Mouse (Mus musculus) MEL (cell line): ENCODE measurements around the gene Apba2. TPM values are rescaled to one million over a fixed set of nuclear protein-coding genes. Genes with fewer than 3 reads are reported as not detected.

Source experiments
- DNase-seq: peaks from one replicate; pipeline ENCODE4 v3.0.0; 2011; ENCODE audit warnings: low read depth, low spot score
- H3K27ac ChIP-seq: 2 replicates; pipeline ENCODE4 v1.5.1; 2012; ENCODE audit warnings: low read depth, mild to moderate bottlenecking, control low read depth, low read length, moderate library complexity; ENCODE audit not compliant: control insufficient read depth
- H3K27me3 ChIP-seq, 2 experiments: fragments of 150-350 bp in 1 of 2; sonication (generic) in 1 of 2; 2 replicates each; pipeline ENCODE4 v1.6.1; 2012; ENCODE audit warnings: low read length in 2 of 2, mild to moderate bottlenecking in 2 of 2, improper control_type of control experiment in 1 of 2, moderate library complexity in 1 of 2; ENCODE audit not compliant: insufficient read depth in 2 of 2, control insufficient read depth in 1 of 2
- H3K36me3 ChIP-seq, 2 experiments: 2 replicates each; pipeline ENCODE4 v1.6.1; 2012 to 2014; ENCODE audit warnings: low read length in 2 of 2, improper control_type of control experiment in 1 of 2, inconsistent platforms in 1 of 2, mild to moderate bottlenecking in 1 of 2; ENCODE audit not compliant: insufficient read depth in 2 of 2, control insufficient read depth in 1 of 2
- H3K4me1 ChIP-seq, 2 experiments: fragments of 150-350 bp in 1 of 2; sonication (generic) in 1 of 2; 2 replicates each; pipeline ENCODE4 v1.6.1; 2012; ENCODE audit warnings: low read length in 2 of 2, improper control_type of control experiment in 1 of 2, mild to moderate bottlenecking in 1 of 2; ENCODE audit not compliant: insufficient read depth in 2 of 2, control insufficient read depth in 1 of 2
- H3K4me3 ChIP-seq, 2 experiments: fragments of 150-350 bp in 1 of 2; sonication (generic) in 1 of 2; 2 replicates each; pipeline ENCODE4 v1.5.1; 2012; ENCODE audit warnings: low read depth in 2 of 2, low read length in 2 of 2, mild to moderate bottlenecking in 2 of 2, moderate library complexity in 2 of 2, control low read depth in 1 of 2, improper control_type of control experiment in 1 of 2; ENCODE audit not compliant: control insufficient read depth in 1 of 2, insufficient read depth in 1 of 2
- H3K79me2 ChIP-seq: 2 replicates; pipeline ENCODE4 v1.6.1; 2012; ENCODE audit warnings: mild to moderate bottlenecking, low read length, moderate library complexity; ENCODE audit not compliant: control insufficient read depth, poor library complexity, insufficient read depth
- H3K9ac ChIP-seq: 2 replicates; pipeline ENCODE4 v1.6.1; 2012; ENCODE audit warnings: low read depth, mild to moderate bottlenecking, control low read depth, low read length, moderate library complexity; ENCODE audit not compliant: control insufficient read depth, poor library complexity, severe bottlenecking
- H3K9me3 ChIP-seq: fragments of 150-350 bp; sonication (generic); replicated peaks from 2 replicates; pipeline ENCODE4 v1.6.1; 2012; ENCODE audit warnings: mild to moderate bottlenecking, low read length, improper control_type of control experiment, moderate library complexity; ENCODE audit not compliant: insufficient read depth
- CHD1 ChIP-seq: IDR thresholded peaks from 2 replicates; pipeline ENCODE4 v1.6.1; 2012; ENCODE audit warnings: low read depth, mild to moderate bottlenecking, inconsistent platforms, low read length, improper control_type of control experiment
- CHD2 ChIP-seq: IDR thresholded peaks from 2 replicates; pipeline ENCODE4 v1.6.1; 2011; ENCODE audit warnings: low read length, improper control_type of control experiment
- CTCF ChIP-seq, 3 experiments: IDR thresholded peaks in 2 of 3; conservative IDR thresholded peaks in 1 of 3; 2 replicates each; pipeline ENCODE4 v1.5.1; 2011 to 2012; ENCODE audit warnings: low read length in 3 of 3, low read depth in 2 of 3, mild to moderate bottlenecking in 2 of 3, improper control_type of control experiment in 1 of 3, inconsistent platforms in 1 of 3, mixed read lengths in 1 of 3, moderate library complexity in 1 of 3; ENCODE audit not compliant: control insufficient read depth in 1 of 3, insufficient read depth in 1 of 3, poor library complexity in 1 of 3, severe bottlenecking in 1 of 3
- ELF1 ChIP-seq: IDR thresholded peaks from 2 replicates; pipeline ENCODE4 v1.6.1; 2014; ENCODE audit warnings: low read depth, mild to moderate bottlenecking, inconsistent platforms, low read length, improper control_type of control experiment, moderate library complexity
- GABPA ChIP-seq: IDR thresholded peaks from 2 replicates; pipeline ENCODE4 v1.6.1; 2012; ENCODE audit warnings: low read depth, mild to moderate bottlenecking, inconsistent platforms, low read length, improper control_type of control experiment, moderate library complexity
- HCFC1 ChIP-seq: IDR thresholded peaks from 2 replicates; pipeline ENCODE4 v1.6.1; 2012; ENCODE audit warnings: low read depth, mild to moderate bottlenecking, inconsistent platforms, low read length, improper control_type of control experiment, moderate library complexity
- MAFK ChIP-seq: IDR thresholded peaks from 2 replicates; pipeline ENCODE4 v1.6.1; 2011; ENCODE audit warnings: low read depth, mild to moderate bottlenecking, low read length, improper control_type of control experiment, borderline replicate concordance
- MAX ChIP-seq: IDR thresholded peaks from 2 replicates; pipeline ENCODE4 v1.6.1; 2011; ENCODE audit warnings: low read length, improper control_type of control experiment
- MEF2A ChIP-seq: IDR thresholded peaks from 2 replicates; pipeline ENCODE4 v1.6.1; 2014; ENCODE audit warnings: low read depth, mild to moderate bottlenecking, inconsistent platforms, low read length, improper control_type of control experiment; ENCODE audit not compliant: poor library complexity, insufficient replicate concordance, severe bottlenecking; ENCODE audit errors: extremely low read depth
- NELFE ChIP-seq: IDR thresholded peaks from 2 replicates; pipeline ENCODE4 v1.6.1; 2011; ENCODE audit warnings: low read depth, low read length, improper control_type of control experiment
- POLR2A ChIP-seq, 2 experiments: IDR thresholded peaks; 2 replicates each; pipeline ENCODE4 v1.6.1; 2011 to 2012; ENCODE audit warnings: low read length in 2 of 2, mild to moderate bottlenecking in 2 of 2, control low read depth in 1 of 2, improper control_type of control experiment in 1 of 2, low read depth in 1 of 2, moderate library complexity in 1 of 2; ENCODE audit not compliant: control insufficient read depth in 1 of 2, insufficient read depth in 1 of 2, poor library complexity in 1 of 2
- POLR2AphosphoS2 ChIP-seq: IDR thresholded peaks from 2 replicates; pipeline ENCODE4 v1.6.1; 2011; ENCODE audit warnings: low read length, improper control_type of control experiment
- POLR2AphosphoS5 ChIP-seq: IDR thresholded peaks from 2 replicates; pipeline ENCODE4 v1.6.1; 2012; ENCODE audit warnings: low read depth, borderline replicate concordance, mild to moderate bottlenecking, inconsistent platforms, low read length, moderate library complexity, mixed read lengths
- RAD21 ChIP-seq: IDR thresholded peaks from 2 replicates; pipeline ENCODE4 v1.6.1; 2011; ENCODE audit warnings: mild to moderate bottlenecking, low read depth, low read length, improper control_type of control experiment
- SMC3 ChIP-seq: IDR thresholded peaks from 2 replicates; pipeline ENCODE4 v1.6.1; 2011; ENCODE audit warnings: low read depth, low read length, improper control_type of control experiment
- UBTF ChIP-seq: IDR thresholded peaks from 2 replicates; pipeline ENCODE4 v1.6.1; 2012; ENCODE audit warnings: low read depth, mild to moderate bottlenecking, inconsistent platforms, low read length, improper control_type of control experiment, moderate library complexity, borderline replicate concordance; ENCODE audit not compliant: insufficient read depth
- USF2 ChIP-seq, 2 experiments: IDR thresholded peaks; 2 replicates each; pipeline ENCODE4 v1.6.1; 2011 to 2012; ENCODE audit warnings: improper control_type of control experiment in 2 of 2, low read length in 2 of 2, borderline replicate concordance in 1 of 2, inconsistent platforms in 1 of 2, low read depth in 1 of 2, mild to moderate bottlenecking in 1 of 2; ENCODE audit not compliant: insufficient read depth in 1 of 2
- ZC3H11A ChIP-seq: IDR thresholded peaks from 2 replicates; pipeline ENCODE4 v1.6.1; 2012; ENCODE audit warnings: low read depth, mild to moderate bottlenecking, inconsistent platforms, low read length, improper control_type of control experiment
- polyA plus RNA-seq, 2 experiments: library from polyadenylated mRNA; stranded (reverse) in 1 of 2; unstranded in 1 of 2; fragments of >175 nt in 1 of 2; fragments of >200 nt in 1 of 2; gene quantifications; 2 replicates each; pipeline versions ENCODE4 v1.2.1 to v1.2.4; 2012; ENCODE audit warnings: low replicate concordance in 2 of 2, low read depth in 1 of 2; ENCODE audit not compliant: insufficient read length in 2 of 2, insufficient read depth in 1 of 2, missing spikeins in 1 of 2
- total RNA-seq: library from RNA; depleted of rRNA; stranded (reverse); fragments of 300-350 nt; gene quantifications from 2 replicates; pipeline ENCODE4 v1.2.3, GENCODE M21; 2012

The Apba2 gene
- total and polyA plus RNA-seq, 3 experiments = not detected

DNA sequence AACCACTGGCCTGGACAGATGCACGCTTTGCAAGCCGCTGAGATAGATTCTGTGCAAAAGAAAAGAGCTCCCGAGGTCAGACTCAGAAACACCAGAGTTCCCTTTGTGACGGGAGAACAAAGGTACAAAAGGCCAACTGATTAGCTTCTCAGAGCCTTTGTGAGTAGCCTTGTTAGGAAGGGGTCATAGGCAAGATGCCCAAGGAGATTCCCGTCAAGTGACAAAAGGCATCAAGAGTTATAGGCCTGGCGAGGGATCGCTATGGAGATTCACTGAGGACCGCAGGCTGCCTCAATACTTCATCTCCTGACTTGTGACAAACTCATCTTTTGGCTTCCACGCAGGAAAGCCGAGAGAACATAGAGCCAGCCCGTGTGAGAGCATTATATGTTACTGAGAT, 237.6 kb downstream of the Apba2 start:
- Histone ChIP-seq H3K9me3 (no peaks in the 10 kb centered on the region), H3K79me2 (no peaks in the 10 kb centered on the region), H3K27me3 (no peaks in the 10 kb centered on the region), H3K9ac (no peak overlapping the region), H3K4me3 (no peak overlapping the region), H3K27ac (no peak overlapping the region), H3K4me1 (no peaks in the 10 kb centered on the region), H3K36me3 (no peaks in the 10 kb centered on the region)
- no peak for DNase-seq
- no peak for TF ChIP-seq USF2 (IDR thresholded peaks at IDR 0.05; ENCODE audit: borderline replicate concordance in 1 of 2, insufficient read depth in 1 of 2, low read depth in 1 of 2, low read length in 2 of 2)
- TF ChIP-seq HCFC1 = no peak
- no peak for TF ChIP-seq POLR2A (IDR thresholded peaks at IDR 0.05; ENCODE audit: control insufficient read depth in 1 of 2, insufficient read depth in 1 of 2, low read depth in 1 of 2, low read length in 2 of 2, poor library complexity in 1 of 2)
- no peak for TF ChIP-seq UBTF
- TF ChIP-seq GABPA = no peak
- no peak for TF ChIP-seq ZC3H11A
- TF ChIP-seq POLR2AphosphoS2 = no peak
- no peak for TF ChIP-seq MEF2A
- no peak for TF ChIP-seq MAFK
- no peak for TF ChIP-seq CHD1
- no peak for TF ChIP-seq CHD2
- no peak for TF ChIP-seq ELF1
- no peak for TF ChIP-seq POLR2AphosphoS5
- no peak for TF ChIP-seq MAX

DNA sequence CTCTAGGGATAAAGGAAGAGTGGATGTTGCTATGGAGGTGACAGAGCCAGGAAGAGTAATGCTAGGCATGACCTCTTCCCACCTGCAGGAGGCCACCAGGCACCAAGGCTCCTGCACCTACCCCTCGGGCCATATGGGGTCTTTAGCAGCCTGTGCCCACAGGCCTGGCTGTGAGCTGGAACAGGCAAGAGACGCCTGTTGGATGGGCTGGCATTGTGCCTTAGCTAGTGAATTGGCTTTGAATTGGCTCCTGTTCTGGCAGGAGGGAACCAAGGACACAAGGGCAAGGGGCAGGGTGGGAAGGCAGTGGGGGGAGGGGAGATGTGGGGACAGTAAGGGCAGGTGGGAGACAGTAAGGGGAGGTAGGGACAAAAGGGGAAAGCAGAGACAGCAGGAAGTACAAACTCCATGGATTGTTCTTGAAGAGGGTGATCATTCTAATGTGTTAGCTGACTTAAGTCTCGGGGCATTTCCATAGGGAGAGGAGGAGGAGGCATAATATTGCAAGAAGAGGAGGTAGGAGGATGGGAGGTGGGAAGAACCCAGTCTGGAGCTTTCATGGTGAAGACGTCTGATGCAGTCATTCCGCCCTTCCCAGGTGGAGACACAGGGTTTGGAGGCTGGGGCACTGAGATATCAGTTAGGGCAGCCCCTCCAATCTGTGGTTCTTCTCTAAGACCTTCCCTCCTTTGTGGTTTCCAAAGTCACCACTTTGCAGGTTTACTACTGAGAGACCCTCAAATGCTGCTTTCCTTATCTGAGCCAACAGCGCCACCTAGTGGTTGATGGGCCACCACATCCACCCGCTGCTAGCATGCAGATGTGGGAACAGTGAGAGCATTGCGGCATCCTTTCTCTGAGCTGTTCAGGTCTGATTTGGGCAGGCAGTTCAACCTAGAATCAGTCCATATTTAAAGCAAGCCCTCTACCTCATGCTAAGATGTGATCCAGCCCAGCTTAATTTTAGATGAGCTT, 240.1 kb downstream of the Apba2 start:
- peak; percentile 48 to 79 (median 49) for TF ChIP-seq CTCF (IDR thresholded peaks at IDR 0.05 in 2 of 3, conservative IDR thresholded peaks at IDR 0.05 in 1 of 3; ENCODE audit: control insufficient read depth in 1 of 3, insufficient read depth in 1 of 3, low read depth in 2 of 3, low read length in 3 of 3, poor library complexity in 1 of 3, severe bottlenecking in 1 of 3)
- TF ChIP-seq POLR2A (IDR thresholded peaks at IDR 0.05; ENCODE audit: control insufficient read depth in 1 of 2, insufficient read depth in 1 of 2, low read depth in 1 of 2, low read length in 2 of 2, poor library complexity in 1 of 2) = no peak
- no peak for TF ChIP-seq NELFE
- 0 out of 2 replicates have a peak, but pooled peaks have one; percentile 10 for TF ChIP-seq ZC3H11A
- peak; percentile 28 for TF ChIP-seq SMC3
- peak; percentile 52 for TF ChIP-seq RAD21
- Histone ChIP-seq H3K36me3 (no peaks in the 10 kb centered on the region), H3K27ac (no peak overlapping the region), H3K9me3 (no peaks in the 10 kb centered on the region), H3K4me3 (no peak overlapping the region), H3K4me1 (no peaks in the 10 kb centered on the region), H3K79me2 (no peaks in the 10 kb centered on the region), H3K9ac (no peak overlapping the region), H3K27me3 (no peaks in the 10 kb centered on the region)
- DNase-seq = peak; percentile 38
